In the genomic region with DNA sequence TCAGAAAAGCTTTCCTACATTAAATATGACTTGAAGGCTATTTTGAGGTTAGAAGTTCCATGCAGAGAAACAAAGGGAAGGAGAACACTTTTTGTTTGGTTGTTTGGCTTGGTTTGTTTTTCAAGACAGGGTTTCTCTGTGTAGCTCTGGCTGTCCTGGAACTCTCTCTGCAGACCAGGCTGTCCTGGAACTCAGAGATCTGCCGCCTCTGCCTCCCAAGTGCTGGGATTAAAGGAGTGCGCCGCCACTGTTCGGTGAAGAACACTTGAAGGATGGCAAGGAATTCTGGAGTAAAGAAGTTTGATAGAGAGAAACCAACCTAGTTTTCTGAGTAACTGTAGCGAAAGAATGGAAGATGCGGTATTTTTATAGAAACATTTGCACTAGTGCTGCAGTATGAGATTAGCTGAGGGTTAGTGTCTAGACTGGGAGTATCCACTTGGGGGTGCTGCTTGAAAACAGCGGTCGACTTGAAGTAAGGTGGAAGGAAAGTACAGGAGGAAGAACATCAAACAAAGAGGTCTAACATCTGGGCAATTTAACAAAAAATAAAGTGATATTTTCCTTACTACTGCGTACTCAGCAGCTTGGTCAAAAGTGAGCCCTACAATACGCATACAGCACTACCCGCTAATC, we compare ENCODE assay signal across 7 mouse cellular contexts. TPM values are rescaled to one million over a fixed set of nuclear protein-coding genes. Genes with fewer than 3 reads are reported as not detected.
DNase-seq lines count a peak whose midpoint lies in the region; ATAC-seq and TF ChIP-seq lines count a peak whose summit lies in the region.

No protein-coding gene starts in this region.

- peak overlapping the region; percentile 16; the same call in 1 of the 2 replicates for H3K27ac ChIP-seq in lung, embryonic 15.5 days
- no peak overlapping the region for H3K27ac ChIP-seq in embryonic facial prominence, embryonic 14.5 days (replicated peaks; ENCODE audit: low read depth, low read length)
- H3K27ac ChIP-seq in hindbrain, postnatal 0 days: peak overlapping the region; percentile 83; the same call in 1 of the 2 replicates
- peak overlapping the region; percentile 2; the same call in 1 of the 2 replicates for H3K27ac ChIP-seq in midbrain, embryonic 13.5 days

- H3K4me1 ChIP-seq in lung, embryonic 15.5 days: peaks cover 13% of the 10 kb centered on the region
- peaks cover 10% of the 10 kb centered on the region; the same call in 1 of the 2 replicates for H3K4me1 ChIP-seq in embryonic facial prominence, embryonic 14.5 days (ENCODE audit: control insufficient read depth, insufficient read depth, low read length)
- 0 out of 2 replicates have a peak, but pooled peaks cover 6% of the 10 kb centered on the region for H3K4me1 ChIP-seq in hindbrain, postnatal 0 days (ENCODE audit: insufficient read depth, low read length)
- H3K4me1 ChIP-seq in midbrain, embryonic 13.5 days (replicated peaks): peaks cover 16% of the 10 kb centered on the region

- no peaks in the 10 kb centered on the region for H3K9me3 ChIP-seq in lung, embryonic 15.5 days
- H3K9me3 ChIP-seq in embryonic facial prominence, embryonic 14.5 days (ENCODE audit: control insufficient read depth, low read length): no peaks in the 10 kb centered on the region
- H3K9me3 ChIP-seq in hindbrain, postnatal 0 days (ENCODE audit: low read length): no peaks in the 10 kb centered on the region
- H3K9me3 ChIP-seq in midbrain, embryonic 13.5 days: no peaks in the 10 kb centered on the region

- DNase-seq in lung, postnatal 4 days: no peak
- DNase-seq in embryonic facial prominence, embryonic 14.5 days (ENCODE audit: low spot score): no peak
- DNase-seq in hindbrain, postnatal 0 days (ENCODE audit: low spot score): no peak
- DNase-seq in gastrocnemius, adult 18-20 months (ENCODE audit: low spot score): no peak
- DNase-seq in right cerebral cortex, adult 2 months (ENCODE audit: low spot score in 2 of 2): no peak

- TF ChIP-seq CTCF in hindbrain, postnatal 0 days (IDR thresholded peaks at IDR 0.05; ENCODE audit: low read depth): peak; percentile 68

- no peaks in the 10 kb centered on the region for H3K27me3 ChIP-seq in lung, embryonic 15.5 days
- no peaks in the 10 kb centered on the region for H3K27me3 ChIP-seq in embryonic facial prominence, embryonic 14.5 days (replicated peaks; ENCODE audit: control insufficient read depth, insufficient read depth, low read length)
- no peaks in the 10 kb centered on the region for H3K27me3 ChIP-seq in hindbrain, postnatal 0 days (ENCODE audit: insufficient read depth, low read length)
- no peaks in the 10 kb centered on the region for H3K27me3 ChIP-seq in midbrain, embryonic 13.5 days

- H3K4me3 ChIP-seq in lung, embryonic 15.5 days: peak overlapping the region; percentile 93
- H3K4me3 ChIP-seq in embryonic facial prominence, embryonic 14.5 days (ENCODE audit: low read depth, low read length): peak overlapping the region; percentile 78
- H3K4me3 ChIP-seq in hindbrain, postnatal 0 days (ENCODE audit: low read length): peak overlapping the region; percentile 80
- peak overlapping the region; percentile 67 for H3K4me3 ChIP-seq in midbrain, embryonic 13.5 days (replicated peaks)

- H3K9ac ChIP-seq in lung, embryonic 15.5 days: peak overlapping the region; percentile 32
- H3K9ac ChIP-seq in embryonic facial prominence, embryonic 14.5 days (ENCODE audit: low read depth, low read length): no peak overlapping the region; the same call in 1 of the 2 replicates
- H3K9ac ChIP-seq in hindbrain, postnatal 0 days (replicated peaks; ENCODE audit: low read length): 0 out of 2 replicates have a peak overlapping the region, but pooled peaks have one; percentile 70
- H3K9ac ChIP-seq in midbrain, embryonic 13.5 days (replicated peaks): 0 out of 2 replicates have a peak overlapping the region, but pooled peaks have one; percentile 28

- peak overlapping the region; percentile 66 for H3K4me2 ChIP-seq in lung, embryonic 15.5 days
- H3K4me2 ChIP-seq in embryonic facial prominence, embryonic 14.5 days (ENCODE audit: low read depth, low read length): peak overlapping the region; percentile 68
- peak overlapping the region; percentile 86 for H3K4me2 ChIP-seq in hindbrain, postnatal 0 days (ENCODE audit: low read depth, low read length)
- peak overlapping the region; percentile 93 for H3K4me2 ChIP-seq in midbrain, embryonic 13.5 days (replicated peaks)

- ATAC-seq in lung, embryonic 15.5 days (ENCODE audit: borderline replicate concordance, extremely low read depth, low FRiP score, low TSS enrichment): peak; percentile 74
- ATAC-seq in embryonic facial prominence, embryonic 14.5 days (ENCODE audit: low read depth): peak; percentile 79
- peak; percentile 87 for ATAC-seq in hindbrain, postnatal 0 days
- ATAC-seq in midbrain, embryonic 13.5 days: peak; percentile 81

- 2% methylated on average over 11 of the region's 11 CpGs for WGBS in lung, embryonic 15.5 days
- 1% methylated on average over 11 of the region's 11 CpGs for WGBS in embryonic facial prominence, embryonic 14.5 days
- WGBS in hindbrain, postnatal 0 days: under 1% methylated on average over 11 of the region's 11 CpGs
- WGBS in midbrain, embryonic 13.5 days: under 1% methylated on average over 11 of the region's 11 CpGs

- no peaks in the 10 kb centered on the region for H3K36me3 ChIP-seq in lung, embryonic 15.5 days
- no peaks in the 10 kb centered on the region; the same call in 1 of the 2 replicates for H3K36me3 ChIP-seq in embryonic facial prominence, embryonic 14.5 days (ENCODE audit: control insufficient read depth, insufficient read depth, low read length)
- H3K36me3 ChIP-seq in hindbrain, postnatal 0 days (ENCODE audit: insufficient read depth, low read length): no peaks in the 10 kb centered on the region
- H3K36me3 ChIP-seq in midbrain, embryonic 13.5 days: no peaks in the 10 kb centered on the region

RNA-seq across cellular contexts. Expression of a gene that starts 10.9 kb away (rescaled TPM):
- 98.2 and 99.7 TPM in 2 replicates for polyA plus RNA-seq in lung, embryonic 15.5 days (2015; fragmentation: Nextera tagmentation; extraction: Ambion mirVana)
- polyA plus RNA-seq in embryonic facial prominence, embryonic 14.5 days (2014; fragmentation: Nextera tagmentation; extraction: Ambion mirVana): 80.6 and 82.0 TPM in 2 replicates
- total RNA-seq in hindbrain, postnatal 0 days (2014; rRNA removed): 139 and 140 TPM in 2 replicates
- polyA plus RNA-seq in hindbrain, postnatal 0 days (2015; fragmentation: Nextera tagmentation; extraction: Ambion mirVana): 76.8 and 83.0 TPM in 2 replicates
- polyA plus RNA-seq in midbrain, embryonic 13.5 days (2015; fragmentation: Nextera tagmentation; extraction: Ambion mirVana): 121 and 140 TPM in 2 replicates
- 10 to 100 TPM; 15.5 to 15.8 TPM for total RNA-seq in gastrocnemius, adult 18-20 months (2021)

RNA-seq across cellular contexts. Expression of a gene that starts 11.2 kb away (rescaled TPM):
- polyA plus RNA-seq in lung, embryonic 15.5 days (2015; fragmentation: Nextera tagmentation; extraction: Ambion mirVana): 28.0 and 29.5 TPM in 2 replicates
- polyA plus RNA-seq in embryonic facial prominence, embryonic 14.5 days (2014; fragmentation: Nextera tagmentation; extraction: Ambion mirVana): 41.8 and 41.9 TPM in 2 replicates
- 9.3 and 25.0 TPM in 2 replicates for total RNA-seq in hindbrain, postnatal 0 days (2014; rRNA removed)
- polyA plus RNA-seq in hindbrain, postnatal 0 days (2015; fragmentation: Nextera tagmentation; extraction: Ambion mirVana): 7.9 and 9.0 TPM in 2 replicates
- 20.5 and 21.8 TPM in 2 replicates for polyA plus RNA-seq in midbrain, embryonic 13.5 days (2015; fragmentation: Nextera tagmentation; extraction: Ambion mirVana)
- 10 to 100 TPM; 14.9 to 15.1 TPM for total RNA-seq in gastrocnemius, adult 18-20 months (2021)

RNA-seq across cellular contexts. Expression of a gene that starts 19.8 kb away (rescaled TPM):
- polyA plus RNA-seq in lung, embryonic 15.5 days (2015; fragmentation: Nextera tagmentation; extraction: Ambion mirVana): 76.4 and 77.7 TPM in 2 replicates
- polyA plus RNA-seq in embryonic facial prominence, embryonic 14.5 days (2014; fragmentation: Nextera tagmentation; extraction: Ambion mirVana): 77.1 and 82.2 TPM in 2 replicates
- 24.1 and 26.9 TPM in 2 replicates for total RNA-seq in hindbrain, postnatal 0 days (2014; rRNA removed)
- polyA plus RNA-seq in hindbrain, postnatal 0 days (2015; fragmentation: Nextera tagmentation; extraction: Ambion mirVana): 57.7 and 61.6 TPM in 2 replicates
- 82.9 and 85.4 TPM in 2 replicates for polyA plus RNA-seq in midbrain, embryonic 13.5 days (2015; fragmentation: Nextera tagmentation; extraction: Ambion mirVana)
- 10 to 100 TPM; 22.4 to 24.7 TPM for total RNA-seq in gastrocnemius, adult 18-20 months (2021)

RNA-seq across cellular contexts. Expression of a gene that starts 52.6 kb away (rescaled TPM):
- 9.7 and 11.1 TPM in 2 replicates for polyA plus RNA-seq in lung, embryonic 15.5 days (2015; fragmentation: Nextera tagmentation; extraction: Ambion mirVana)
- polyA plus RNA-seq in embryonic facial prominence, embryonic 14.5 days (2014; fragmentation: Nextera tagmentation; extraction: Ambion mirVana): 4.5 and 6.4 TPM in 2 replicates
- total RNA-seq in hindbrain, postnatal 0 days (2014; rRNA removed): 10.6 and 13.1 TPM in 2 replicates
- 4.7 TPM in 2 replicates for polyA plus RNA-seq in hindbrain, postnatal 0 days (2015; fragmentation: Nextera tagmentation; extraction: Ambion mirVana)
- 2.0 TPM in 2 replicates for polyA plus RNA-seq in midbrain, embryonic 13.5 days (2015; fragmentation: Nextera tagmentation; extraction: Ambion mirVana)
- total RNA-seq in gastrocnemius, adult 18-20 months (2021): 1 to 10 TPM; 3.6 to 3.9 TPM

RNA-seq across cellular contexts. Expression of a gene that starts 57.6 kb away (rescaled TPM):
- polyA plus RNA-seq in lung, embryonic 15.5 days (2015; fragmentation: Nextera tagmentation; extraction: Ambion mirVana): 15.6 and 17.9 TPM in 2 replicates
- 13.7 and 15.2 TPM in 2 replicates for polyA plus RNA-seq in embryonic facial prominence, embryonic 14.5 days (2014; fragmentation: Nextera tagmentation; extraction: Ambion mirVana)
- 17.5 and 19.1 TPM in 2 replicates for total RNA-seq in hindbrain, postnatal 0 days (2014; rRNA removed)
- polyA plus RNA-seq in hindbrain, postnatal 0 days (2015; fragmentation: Nextera tagmentation; extraction: Ambion mirVana): 15.0 and 16.5 TPM in 2 replicates
- 22.1 and 23.4 TPM in 2 replicates for polyA plus RNA-seq in midbrain, embryonic 13.5 days (2015; fragmentation: Nextera tagmentation; extraction: Ambion mirVana)
- 10 to 100 TPM; 11.9 to 12.6 TPM for total RNA-seq in gastrocnemius, adult 18-20 months (2021)
